Mouse (Mus musculus) gastrocnemius, postnatal 36 days (tissue): ENCODE measurements at regions not wholly inside any gene's neighbourhood (a gene's known extent, or its start where the extent isn't known, plus 50 kb on each side); places are given as distances from the start of the nearest gene placed in this dataset.

Experiments used
- DNase-seq, 2 experiments: peaks; one replicate each; pipeline ENCODE4 v3.0.0; 2022
- intact Hi-C: fragments of 180-260 bp; cut with DNase I; formaldehyde crosslinking; loops from one replicate; pipeline ENCODE4 v1.15.1; 2025

DNA sequence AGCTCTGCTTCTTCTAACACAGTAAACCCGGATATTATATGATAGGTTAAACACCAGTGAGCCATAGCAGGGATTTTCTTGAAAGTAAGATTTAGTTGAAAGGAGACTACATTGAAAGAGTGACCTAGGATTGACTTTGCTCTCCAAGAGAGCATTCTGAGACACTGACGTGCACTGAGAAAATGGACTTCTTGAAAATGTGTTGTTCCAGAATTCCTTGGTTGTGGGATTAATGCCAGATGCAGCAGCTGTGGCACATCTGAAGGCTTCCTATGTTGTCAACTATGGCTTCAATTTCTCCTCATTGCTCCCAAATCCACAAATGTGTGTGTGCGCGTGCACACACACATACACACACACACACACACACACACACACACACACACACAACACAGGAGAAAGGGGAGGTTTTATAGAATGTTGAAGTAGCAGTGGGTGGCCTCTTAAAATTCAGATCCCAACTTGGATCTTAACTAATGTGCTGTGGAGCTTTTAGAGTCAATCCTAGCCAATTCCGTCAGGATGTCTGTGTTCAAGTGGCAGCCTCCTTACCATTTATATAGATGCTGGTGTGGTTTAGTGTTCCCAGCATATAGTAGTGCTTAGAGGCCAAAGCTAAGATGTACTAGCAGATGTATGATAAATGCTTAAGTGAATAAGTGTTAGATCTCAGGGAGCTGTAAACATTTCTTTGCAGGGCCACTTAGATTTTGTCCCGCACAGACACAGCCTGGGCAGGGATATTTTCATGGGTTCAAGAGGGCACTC, 346.5 kb downstream of the C1d start:
- intact Hi-C loops: no loop called here
- no peak for DNase-seq

DNA sequence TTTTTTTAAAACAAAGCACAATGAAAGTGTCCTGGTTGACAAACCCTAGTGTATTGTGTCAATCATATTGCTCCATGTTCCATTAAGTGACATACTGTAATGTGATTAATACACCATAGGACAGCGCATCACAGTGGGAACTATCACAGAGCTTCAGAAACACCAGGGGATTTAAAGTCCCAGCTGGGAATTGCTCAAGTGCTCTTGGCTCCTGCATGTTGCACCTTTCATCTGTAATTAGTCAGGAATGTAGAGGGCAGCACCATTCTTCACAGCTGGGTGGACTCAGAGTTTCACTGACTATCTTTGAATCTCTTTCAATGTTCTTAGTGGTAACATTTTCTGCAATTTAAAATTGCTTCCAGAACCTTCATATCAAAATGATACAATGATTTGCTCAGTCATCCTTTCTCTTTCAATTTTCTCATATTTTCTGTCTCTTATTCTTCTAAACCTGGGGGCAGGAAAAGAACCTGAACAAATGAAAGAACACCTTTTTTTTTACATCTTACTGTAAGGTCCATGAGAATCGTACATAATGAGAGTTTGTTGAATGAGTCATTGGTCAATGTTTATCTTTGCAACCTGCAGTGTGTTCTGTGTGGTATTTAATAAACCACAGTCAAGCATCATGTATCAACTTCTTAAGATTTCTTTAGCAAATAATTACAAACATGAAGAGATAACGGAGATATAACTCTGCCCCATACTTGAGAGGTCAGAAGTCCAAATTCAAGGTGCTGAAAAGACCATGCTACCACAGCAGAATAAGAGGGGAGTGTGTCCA, 333.0 kb downstream of the Etaa1 start:
- intact Hi-C loops: no loop called here
- no peak for DNase-seq

DNA sequence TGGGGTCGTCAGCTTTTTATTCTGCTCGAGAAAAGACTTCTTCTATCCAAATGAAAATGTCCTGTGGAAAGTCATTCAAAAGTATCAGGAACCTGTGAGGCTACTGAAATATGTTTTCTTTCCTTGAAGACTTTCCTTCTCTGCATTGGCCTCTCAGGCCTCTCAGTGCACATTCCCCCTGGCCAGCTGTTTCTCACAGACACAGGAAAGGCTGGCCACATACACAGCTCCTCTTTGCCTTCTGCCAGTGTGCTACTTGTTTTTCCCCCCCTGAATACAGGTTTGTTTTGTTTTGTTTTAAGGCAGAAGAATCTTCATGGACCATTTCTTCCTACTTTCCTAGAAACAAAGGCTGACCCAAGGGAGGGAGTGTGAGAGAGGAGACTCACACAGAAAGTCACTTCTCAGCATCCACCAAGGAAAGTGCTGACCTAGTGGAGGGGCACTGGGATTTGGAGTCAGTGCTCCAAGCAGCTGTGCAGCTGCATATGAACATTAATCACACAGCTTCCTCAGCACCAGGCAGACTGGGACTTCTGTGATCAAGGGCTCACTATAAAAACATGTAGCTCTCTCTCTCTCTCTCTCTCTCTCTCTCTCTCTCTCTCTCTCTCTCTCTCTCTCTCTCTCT, 324.0 kb downstream of the Etaa1 start:
- intact Hi-C loops: no loop called here
- DNase-seq: no peak

DNA sequence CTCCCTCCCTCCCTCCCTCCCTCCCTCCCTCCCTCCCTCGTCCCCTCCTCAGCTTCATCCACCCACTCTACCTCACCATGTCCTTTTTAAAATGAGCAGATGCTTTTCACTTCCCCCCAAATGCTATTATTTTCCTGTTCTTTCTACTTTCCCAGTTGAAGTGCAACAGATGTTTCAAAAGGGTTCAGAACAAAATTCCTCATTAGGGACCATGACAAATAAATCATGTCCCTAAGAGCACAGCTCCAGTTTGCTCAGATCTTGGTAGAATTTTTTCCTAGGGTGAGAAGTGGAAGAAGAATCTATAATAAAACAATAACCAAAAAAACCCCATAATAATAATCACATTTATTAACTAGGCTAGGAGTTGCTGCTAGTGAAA, 323.5 kb downstream of the Etaa1 start:
- intact Hi-C loops: no loop called here

DNA sequence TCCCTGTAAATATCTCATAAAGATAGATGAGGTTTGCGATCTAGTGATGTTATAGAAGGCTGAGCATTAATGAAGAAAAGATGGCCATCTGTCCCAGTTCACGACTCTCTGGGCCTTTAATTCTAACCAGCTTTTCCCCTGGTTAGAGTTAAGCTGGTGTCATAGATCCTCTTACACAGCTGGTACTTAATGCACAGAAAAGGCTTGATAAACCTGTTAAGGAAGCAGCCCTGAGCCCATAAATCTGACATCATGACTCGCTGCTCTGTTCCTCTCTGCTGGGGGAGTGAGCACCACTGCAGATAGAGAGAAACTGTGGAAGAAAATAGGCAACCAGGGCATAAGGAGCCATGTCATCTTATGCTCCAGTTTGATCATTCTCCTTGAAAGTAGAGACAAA, 316.5 kb downstream of the Etaa1 start:
- intact Hi-C loops: no loop called here
- DNase-seq: no peak

More for the DNA sequence above, 323.5 kb downstream of the Etaa1 start:
- DNase-seq: no peak

DNA sequence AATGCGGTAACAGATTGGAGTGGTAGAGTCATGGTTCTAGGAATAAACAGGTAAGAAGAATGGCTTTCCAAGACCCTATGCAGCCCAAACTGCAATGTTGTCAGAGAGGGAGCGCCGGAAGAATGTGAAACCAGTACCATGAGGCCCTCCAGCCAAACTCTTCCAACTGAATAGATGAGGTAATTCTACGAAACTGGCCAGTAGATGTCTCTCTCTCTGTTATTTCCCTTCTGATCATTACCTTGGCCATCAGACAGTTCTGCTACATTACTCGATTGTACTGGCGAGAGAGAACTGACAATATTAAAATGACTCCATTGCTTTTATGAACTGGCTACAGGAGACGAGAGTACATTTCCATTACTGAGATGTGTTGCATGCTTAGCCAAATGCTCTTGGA, 313.8 kb downstream of the Etaa1 start:
- no peak for DNase-seq
- intact Hi-C loops: no loop called here

DNA sequence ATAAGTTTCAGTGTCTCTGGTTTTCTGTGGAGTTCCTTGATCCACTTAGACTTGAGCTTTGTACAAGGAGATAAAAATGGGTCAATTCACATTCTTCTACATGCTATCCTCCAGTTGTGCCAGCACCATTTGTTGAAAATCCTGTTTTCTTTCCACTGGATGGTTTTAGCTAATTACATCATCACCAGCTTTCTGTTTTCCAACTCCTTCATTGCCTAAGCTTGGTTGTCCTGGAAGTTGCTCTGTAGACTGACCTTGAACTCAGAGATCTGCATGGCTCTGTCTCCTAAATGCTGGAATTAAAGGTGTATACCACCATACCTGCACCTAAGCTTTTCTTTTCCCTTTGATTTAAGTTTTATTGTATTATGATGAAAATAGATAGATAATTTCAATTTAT, 306.2 kb downstream of the Etaa1 start:
- intact Hi-C loops: no loop called here
- DNase-seq: no peak

DNA sequence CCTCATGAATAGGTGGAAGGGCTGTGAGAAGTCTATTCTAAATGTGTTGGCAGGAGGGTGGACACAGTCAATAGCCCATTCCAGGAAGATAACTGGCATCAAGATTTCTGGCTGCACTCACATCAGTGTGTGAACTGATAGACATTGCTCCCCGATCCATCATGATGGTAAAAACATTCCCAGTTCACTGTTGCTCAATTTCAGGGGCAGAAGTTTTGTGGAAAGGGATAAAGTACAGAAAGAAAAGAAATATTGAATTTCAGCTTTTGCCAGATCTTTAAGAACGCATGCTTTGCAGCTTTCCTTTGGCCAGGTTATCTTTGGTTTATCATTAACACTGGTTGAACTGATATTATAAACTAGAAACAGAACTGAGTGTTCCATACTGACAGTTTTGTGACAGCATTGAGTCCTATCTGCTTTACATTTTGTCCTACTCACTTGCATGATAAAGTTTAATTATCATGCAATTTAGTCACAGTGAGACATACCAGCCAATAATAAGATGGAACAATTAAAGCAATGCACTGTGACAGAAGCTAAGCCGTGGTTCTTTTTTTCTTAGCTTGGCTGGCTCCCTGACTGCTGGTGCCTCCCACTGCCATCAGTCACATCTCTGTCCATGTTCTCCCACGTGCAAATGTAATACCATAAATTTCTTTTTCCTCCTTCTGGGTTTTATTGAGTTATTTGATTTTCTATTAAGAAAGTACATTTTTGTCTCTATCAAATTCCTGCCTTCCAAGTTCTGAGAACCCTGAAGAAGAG, 302.1 kb downstream of the Etaa1 start:
- intact Hi-C loops: no loop called here
- DNase-seq: no peak

DNA sequence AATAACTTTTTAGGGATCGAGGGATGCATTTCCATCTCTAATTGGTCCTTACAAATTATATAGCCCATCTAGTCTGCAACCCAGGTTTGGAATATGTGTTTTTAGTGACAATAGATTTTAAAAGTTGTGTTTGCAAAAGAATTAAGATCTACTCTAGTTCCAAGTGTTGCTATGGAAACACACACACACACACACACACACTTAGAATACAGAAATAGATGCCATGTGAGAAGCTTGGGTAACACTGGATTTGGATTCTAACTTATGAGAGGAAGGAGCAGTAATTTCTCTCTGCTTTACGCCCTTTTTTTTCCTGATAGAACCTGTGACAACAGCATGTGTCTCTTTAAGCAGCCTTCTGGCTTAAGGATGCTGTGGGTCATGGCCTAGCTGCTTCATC, 297.8 kb downstream of the Etaa1 start:
- intact Hi-C loops: no loop called here
- no peak for DNase-seq

DNA sequence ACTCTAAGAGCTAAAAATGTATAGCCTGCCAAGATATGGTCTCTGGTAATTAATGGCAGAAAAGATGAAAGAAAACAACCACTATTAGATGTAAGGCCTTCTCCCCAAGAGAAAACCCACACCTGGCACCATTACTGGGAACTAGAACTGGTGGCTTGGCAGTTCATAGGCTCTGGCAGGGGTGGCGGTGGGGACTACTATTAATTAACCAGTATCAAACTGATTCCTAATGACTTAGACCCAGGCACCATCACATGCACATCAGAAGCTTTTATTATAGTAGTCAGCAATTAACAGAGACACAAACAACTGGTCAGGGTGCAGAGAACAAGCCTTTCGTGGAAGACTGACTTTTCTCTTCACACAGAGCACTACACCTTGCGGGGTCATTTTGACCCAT, 296.0 kb downstream of the Etaa1 start:
- intact Hi-C loops: no loop called here
- DNase-seq: no peak

DNA sequence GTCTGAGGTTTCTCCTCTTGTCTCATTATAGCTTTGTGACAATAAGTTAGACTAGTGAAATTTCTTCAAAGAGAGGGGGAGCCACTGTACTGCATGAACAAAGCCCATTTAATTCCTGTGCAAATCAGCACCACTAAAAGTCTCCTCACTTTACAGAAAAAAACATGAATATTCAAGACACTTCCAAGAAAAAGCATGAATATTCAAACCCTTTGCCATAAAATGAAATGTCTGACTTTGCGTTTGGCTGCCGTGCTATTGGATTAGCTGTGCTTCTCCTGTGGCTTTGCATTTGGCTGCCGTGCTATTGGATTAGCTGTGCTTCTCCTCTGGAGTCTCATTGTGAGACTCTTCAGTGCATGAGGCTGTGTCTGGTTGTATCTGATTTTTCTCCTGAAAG, 295.4 kb downstream of the Etaa1 start:
- intact Hi-C loops: no loop called here
- no peak for DNase-seq

DNA sequence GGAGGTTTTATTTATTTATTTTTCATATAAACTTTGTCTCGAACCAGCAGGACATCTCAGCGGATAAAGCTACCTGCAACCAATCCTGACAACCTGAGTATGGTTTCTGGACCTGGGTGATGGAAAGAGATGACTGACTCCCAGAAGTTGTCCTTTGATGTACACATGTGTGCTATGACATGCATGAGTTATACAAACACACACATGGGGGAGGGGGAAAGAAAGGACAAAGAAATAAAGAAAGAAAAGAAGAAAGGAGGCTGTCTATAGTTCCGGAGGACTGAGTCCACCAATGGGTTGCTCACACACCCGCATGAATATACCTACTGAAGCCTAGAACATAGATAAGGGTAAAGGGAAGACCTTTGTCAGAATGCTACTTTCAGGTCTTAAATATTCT, 295.0 kb downstream of the Etaa1 start:
- no peak for DNase-seq
- intact Hi-C loops: no loop called here

DNA sequence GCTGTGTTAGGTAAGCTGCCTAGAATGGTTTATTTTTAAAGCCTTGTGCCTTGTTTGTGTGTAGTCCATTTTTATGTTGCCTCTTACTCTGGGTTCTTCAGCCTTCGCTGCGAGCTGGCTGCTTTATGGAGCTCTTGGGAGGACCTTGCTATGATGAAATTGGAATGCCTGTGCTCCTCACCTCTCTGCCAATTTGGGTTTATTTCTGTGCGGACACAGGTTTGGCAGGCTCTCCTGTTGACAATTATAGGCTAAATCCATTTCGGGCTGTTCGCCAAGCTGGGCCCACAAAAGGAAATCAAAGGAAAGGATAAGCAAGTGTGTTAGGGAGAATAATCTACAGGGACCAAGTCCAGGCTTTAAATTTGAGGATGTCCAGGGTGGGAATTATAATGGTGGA, 289.8 kb downstream of the Etaa1 start:
- intact Hi-C loops: no loop called here

DNA sequence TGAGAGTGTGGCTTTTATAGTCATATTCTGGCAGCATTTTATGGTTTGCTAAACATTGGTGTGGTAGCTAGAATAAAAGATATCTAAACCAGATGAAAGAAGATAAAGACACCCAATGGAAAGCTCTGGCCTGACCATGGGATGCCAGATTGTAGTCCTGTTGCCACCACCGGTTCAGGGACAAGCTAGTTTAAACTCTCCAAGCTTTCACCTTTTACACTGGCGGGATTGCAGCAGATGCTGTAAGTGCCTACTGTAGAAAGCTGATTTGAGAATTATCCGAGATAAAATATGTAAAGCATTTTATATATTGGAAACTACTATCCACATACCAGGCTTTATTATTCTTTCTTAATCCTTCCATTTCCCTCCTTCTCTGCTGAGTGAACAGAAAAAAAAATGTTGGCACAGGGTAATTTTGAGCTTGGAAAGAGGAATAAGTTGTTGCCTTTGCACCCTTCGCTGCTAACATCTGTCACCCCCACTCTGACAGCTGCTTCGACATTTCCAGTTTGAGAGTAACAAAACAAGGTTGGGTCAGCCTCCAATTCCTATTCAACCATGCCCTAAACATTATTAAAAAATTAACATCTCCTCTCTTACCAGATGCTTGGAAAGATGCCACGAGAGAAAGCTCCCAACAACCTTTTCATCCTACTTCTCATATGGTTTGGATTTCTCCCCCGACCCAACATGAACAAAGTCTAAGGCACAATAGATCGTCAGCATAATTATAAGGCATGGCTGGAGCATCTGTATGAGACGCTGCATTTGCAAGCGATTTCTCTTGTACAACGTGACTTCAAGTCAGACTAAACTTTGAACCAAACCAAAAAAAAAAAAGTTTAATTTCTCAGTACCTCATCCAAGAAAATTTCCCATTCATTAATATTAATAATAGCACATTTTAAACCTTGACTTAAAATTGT, 287.8 kb downstream of the Etaa1 start:
- intact Hi-C loops: no loop called here

More for the DNA sequence above, 289.8 kb downstream of the Etaa1 start:
- DNase-seq: peak; percentile 29 to 52

DNA sequence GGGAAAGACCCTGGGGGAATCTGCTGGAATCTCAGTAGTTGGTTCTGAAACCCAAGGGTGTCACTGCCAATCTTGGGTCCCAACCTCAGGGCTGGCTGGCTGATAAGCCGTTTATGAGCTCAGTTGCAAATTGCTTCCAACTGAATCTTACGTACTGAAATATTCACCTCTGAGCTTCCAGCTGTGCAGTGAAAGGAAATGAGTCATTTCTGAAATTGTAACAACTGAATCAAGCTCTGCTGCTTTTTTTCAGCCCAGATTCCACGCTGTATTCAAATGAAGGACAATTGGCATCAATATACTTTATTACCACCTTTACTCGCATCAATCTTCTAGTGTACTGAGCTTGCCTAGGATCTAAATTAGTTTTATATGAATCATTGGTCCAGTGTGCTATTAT, 272.7 kb downstream of the Etaa1 start:
- DNase-seq: no peak
- intact Hi-C loops: no loop called here

More for the DNA sequence above, 287.8 kb downstream of the Etaa1 start:
- DNase-seq: no peak

DNA sequence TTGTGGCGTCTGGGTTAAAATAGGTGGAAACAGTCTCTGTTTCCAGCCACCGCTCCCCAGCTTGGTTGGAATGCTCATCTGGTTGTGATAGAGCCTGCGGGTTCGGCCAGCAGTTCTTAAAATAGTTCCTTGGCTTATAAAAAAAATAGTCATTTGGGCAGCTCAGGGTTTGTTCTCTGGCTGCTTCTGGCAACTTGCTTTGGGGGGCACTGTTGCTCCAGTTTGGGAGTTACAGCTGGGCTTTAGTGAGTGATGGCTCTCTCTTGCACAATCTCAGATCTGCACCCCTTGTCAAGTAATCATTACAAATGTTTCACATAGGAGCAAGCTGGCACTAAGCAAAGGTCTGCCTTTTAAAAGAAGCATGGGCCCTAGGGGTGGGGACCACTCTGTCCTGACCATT, 268.0 kb downstream of the Etaa1 start:
- intact Hi-C loops: no loop called here
- DNase-seq: peak; percentile 28 to 42

DNA sequence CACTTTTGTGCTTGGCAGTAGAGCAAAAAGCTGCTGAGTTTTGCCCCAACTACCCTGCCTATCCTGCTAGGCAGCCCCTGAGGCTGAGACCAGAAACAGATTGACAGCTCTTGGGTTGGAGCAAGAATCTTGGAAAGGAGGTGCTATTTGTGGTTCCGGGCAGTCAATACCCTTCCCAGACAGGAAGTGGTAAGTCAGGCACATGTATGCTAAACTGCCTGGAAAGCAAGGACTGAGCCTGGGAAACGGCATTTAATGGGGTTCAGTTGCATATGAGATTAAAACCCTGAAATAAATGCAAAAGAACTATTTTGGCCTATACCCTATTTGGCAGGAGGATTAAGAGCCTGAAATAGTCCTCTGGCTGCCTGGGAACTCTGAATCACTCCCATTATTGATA, 266.9 kb downstream of the Etaa1 start:
- DNase-seq: no peak
- intact Hi-C loops: no loop called here

DNA sequence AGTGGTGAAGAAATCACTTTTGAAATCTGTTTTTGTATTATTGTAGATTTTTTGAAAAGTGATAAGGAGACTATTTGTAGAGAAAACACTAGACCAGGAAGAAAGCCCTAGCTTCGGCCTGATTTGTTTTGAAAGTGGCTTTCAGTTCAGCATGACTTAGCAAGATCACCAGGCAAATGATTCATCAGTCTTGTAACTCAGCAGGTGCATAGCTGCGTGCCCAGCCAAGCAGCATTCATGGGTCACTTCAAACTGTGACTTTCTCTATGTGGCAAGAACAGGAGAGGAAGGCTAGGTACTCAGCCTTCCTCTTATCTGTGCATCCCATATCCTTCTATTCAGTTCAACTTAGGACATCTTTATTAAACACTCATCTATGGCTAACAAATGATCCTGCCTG, 259.5 kb downstream of the Etaa1 start:
- DNase-seq: no peak
- intact Hi-C loops: no loop called here

DNA sequence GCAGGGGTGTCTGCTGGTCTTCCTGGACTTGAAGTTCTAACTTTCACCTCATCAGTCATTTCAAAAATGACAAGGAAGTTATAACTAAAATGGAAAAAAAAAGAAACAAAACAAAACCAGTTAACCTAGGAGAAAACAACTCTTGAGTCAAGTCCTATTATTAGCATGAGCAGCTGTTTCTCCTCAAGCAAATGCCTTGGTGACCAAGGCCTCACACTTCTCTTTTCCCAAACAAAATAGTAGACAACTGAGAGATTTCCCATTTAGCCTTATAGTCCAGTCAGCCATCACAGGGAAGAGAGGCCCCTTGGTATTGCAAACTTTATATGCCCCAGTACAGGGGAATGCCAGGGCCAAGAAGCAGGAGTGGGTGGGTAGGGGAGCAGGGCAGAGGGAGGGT, 244.9 kb downstream of the Etaa1 start:
- intact Hi-C loops: no loop called here
- DNase-seq: no peak

DNA sequence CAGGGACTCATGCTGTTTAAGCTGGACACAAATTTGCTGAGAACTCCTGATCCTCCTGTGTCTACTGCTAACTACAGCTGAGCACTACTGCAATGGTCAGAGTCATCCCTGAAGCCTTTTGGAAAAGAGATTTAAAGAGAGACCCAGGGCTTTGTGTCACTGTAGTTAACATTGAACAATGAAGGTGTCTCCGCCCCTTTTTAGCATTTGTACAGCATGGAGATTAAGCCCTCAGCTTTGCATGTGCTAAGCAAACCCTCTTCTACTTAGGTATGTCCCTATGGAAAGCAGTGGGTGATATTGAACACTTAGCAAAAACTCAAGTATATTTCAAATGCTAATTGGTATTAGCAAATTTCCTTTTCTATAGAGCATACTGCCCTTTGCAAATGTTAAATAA, 231.6 kb downstream of the Etaa1 start:
- no peak for DNase-seq
- intact Hi-C loops: no loop called here
